Mouse (Mus musculus) ES-Bruce4 (cell line): ENCODE data around the gene Ttll12. TPM values are rescaled to one million over a fixed set of nuclear protein-coding genes. Genes with fewer than 3 reads are reported as not detected.
A peak's percentile ranks its signal among the peaks of the same experiment; 100 is the strongest.

ENCODE experiments used
- H3K27ac ChIP-seq: 2 replicates; pipeline ENCODE4 v1.5.1; 2012; ENCODE audit warnings: low read length, inconsistent platforms; ENCODE audit not compliant: insufficient read depth
- H3K27me3 ChIP-seq: 2 replicates; pipeline ENCODE4 v1.6.1; 2012; ENCODE audit warnings: mild to moderate bottlenecking, low read length, inconsistent platforms; ENCODE audit not compliant: control insufficient read depth, poor library complexity, insufficient read depth, severe bottlenecking
- H3K36me3 ChIP-seq: 2 replicates; pipeline ENCODE4 v1.6.1; 2012; ENCODE audit warnings: inconsistent platforms, mild to moderate bottlenecking, low read length, moderate library complexity; ENCODE audit not compliant: control insufficient read depth, poor library complexity, insufficient read depth, severe bottlenecking
- H3K4me1 ChIP-seq: one replicate; pipeline ENCODE4 v1.8.1; 2011; ENCODE audit warnings: low read length; ENCODE audit not compliant: control insufficient read depth, insufficient read depth
- H3K4me3 ChIP-seq: 2 replicates; pipeline ENCODE4 v1.5.1; 2011; ENCODE audit warnings: low read depth, mild to moderate bottlenecking, low read length
- H3K9ac ChIP-seq: 2 replicates; pipeline ENCODE4 v1.6.1; 2012; ENCODE audit warnings: low read depth, mild to moderate bottlenecking, inconsistent platforms; ENCODE audit not compliant: poor library complexity, severe bottlenecking
- H3K9me3 ChIP-seq: replicated peaks from 2 replicates; pipeline ENCODE4 v1.6.1; 2012; ENCODE audit warnings: mild to moderate bottlenecking, low read length, inconsistent platforms; ENCODE audit not compliant: control insufficient read depth, poor library complexity, insufficient read depth, severe bottlenecking
- CTCF ChIP-seq: IDR thresholded peaks from one replicate; pipeline ENCODE4 v1.8.1; 2011; ENCODE audit warnings: low read depth, low read length
- EP300 ChIP-seq: IDR thresholded peaks from 2 replicates; pipeline ENCODE4 v1.6.1; 2011; ENCODE audit warnings: low read depth, low read length; ENCODE audit not compliant: insufficient read depth
- POLR2A ChIP-seq: IDR thresholded peaks from one replicate; pipeline ENCODE4 v1.8.1; 2011; ENCODE audit warnings: low read length; ENCODE audit not compliant: insufficient read depth
- polyA plus RNA-seq: library from polyadenylated mRNA; stranded (reverse); fragments of >200 nt; gene quantifications from 2 replicates; pipeline ENCODE4 v1.2.4, GENCODE M21; 2011; ENCODE audit warnings: low read depth; ENCODE audit not compliant: missing spikeins, insufficient read depth, insufficient read length

Ttll12 gene
- polyA plus RNA-seq, 1 experiment, result 33.7 TPM

- Histone ChIP-seq H3K36me3 (no peaks in the 10 kb centered on the region), H3K27me3 (no peaks in the 10 kb centered on the region), H3K4me3 (no peak overlapping the region), H3K9me3 (no peaks in the 10 kb centered on the region), H3K4me1 (peaks cover 6% of the 10 kb centered on the region), H3K9ac (no peak overlapping the region), H3K27ac (no peak overlapping the region)
- TF ChIP-seq EP300 (no peak), POLR2A (no peak), CTCF (no peak)
These were observed 40.3 kb upstream of the Ttll12 start for GRCm38 (mm10) chr15:83635251-83635650.

- Histone ChIP-seq H3K9me3 (no peaks in the 10 kb centered on the region), H3K4me1 (peaks cover 6% of the 10 kb centered on the region), H3K27ac (no peak overlapping the region), H3K4me3 (no peak overlapping the region), H3K27me3 (no peaks in the 10 kb centered on the region), H3K9ac (no peak overlapping the region), H3K36me3 (no peaks in the 10 kb centered on the region)
- peak; percentile 59 for TF ChIP-seq CTCF
- TF ChIP-seq EP300, result no peak
These were observed 39.1 kb upstream of the Ttll12 start for GRCm38 (mm10) chr15:83634076-83634475.

- Histone ChIP-seq H3K27ac (no peak overlapping the region), H3K9me3 (no peaks in the 10 kb centered on the region), H3K9ac (no peak overlapping the region), H3K36me3 (no peaks in the 10 kb centered on the region), H3K4me1 (peaks cover 5% of the 10 kb centered on the region), H3K4me3 (no peak overlapping the region), H3K27me3 (no peaks in the 10 kb centered on the region)
- TF ChIP-seq CTCF (no peak), EP300 (0 out of 2 replicates have a peak, but pooled peaks have one; percentile 25)
These were observed 36.1 kb upstream of the Ttll12 start for GRCm38 (mm10) chr15:83631071-83631470.

GRCm38 (mm10) chr15:83629716-83630115, 34.8 kb upstream of the Ttll12 start:
- Histone ChIP-seq H3K4me1 (peaks cover 4% of the 10 kb centered on the region), H3K4me3 (no peak overlapping the region), H3K36me3 (no peaks in the 10 kb centered on the region), H3K9ac (no peak overlapping the region), H3K27ac (no peak overlapping the region), H3K9me3 (no peaks in the 10 kb centered on the region), H3K27me3 (no peaks in the 10 kb centered on the region)
- TF ChIP-seq POLR2A, result no peak
- peak; percentile 51 for TF ChIP-seq CTCF
- no peak for TF ChIP-seq EP300

- Histone ChIP-seq H3K27me3 (no peaks in the 10 kb centered on the region), H3K9ac (no peak overlapping the region), H3K4me3 (no peak overlapping the region), H3K9me3 (no peaks in the 10 kb centered on the region; the same call in 1 of the 2 replicates), H3K36me3 (no peaks in the 10 kb centered on the region), H3K4me1 (peaks cover under 1% of the 10 kb centered on the region), H3K27ac (no peak overlapping the region)
- TF ChIP-seq POLR2A (no peak), EP300 (no peak), CTCF (no peak)
These were observed 31.2 kb upstream of the Ttll12 start for GRCm38 (mm10) chr15:83626142-83626645.

- H3K36me3 ChIP-seq, result no peaks in the 10 kb centered on the region
- no peak overlapping the region for H3K4me3 ChIP-seq
- H3K27ac ChIP-seq, result no peak overlapping the region
- no peaks in the 10 kb centered on the region for H3K9me3 ChIP-seq
- no peaks in the 10 kb centered on the region for H3K4me1 ChIP-seq
- no peaks in the 10 kb centered on the region for H3K27me3 ChIP-seq
- no peak for TF ChIP-seq CTCF
- no peak for TF ChIP-seq POLR2A
- TF ChIP-seq EP300, result no peak
- no peak overlapping the region for H3K9ac ChIP-seq
These were observed 20.3 kb upstream of the Ttll12 start for GRCm38 (mm10) chr15:83615245-83615644.
